ENCODE assay signal across 7 mouse cellular contexts in genomic region chr14:100457870-100458726, GRCm38 (mm10).
DNase-seq lines count a peak whose midpoint lies in the region; ATAC-seq and TF ChIP-seq lines count a peak whose summit lies in the region.

No protein-coding gene starts in this region.

- 0 out of 2 replicates have a peak overlapping the region, but pooled peaks have one; percentile 11 for H3K4me2 ChIP-seq in CH12.LX (ENCODE audit: insufficient read depth, low read depth, poor library complexity, severe bottlenecking)
- H3K4me2 ChIP-seq in hindbrain, embryonic 13.5 days, result 0 out of 2 replicates have a peak overlapping the region, but pooled peaks have one; percentile 10
- no peak overlapping the region for H3K4me2 ChIP-seq in limb, embryonic 13.5 days (replicated peaks)

- peak; percentile 61 for TF ChIP-seq RAD21 in CH12.LX (IDR thresholded peaks at IDR 0.05; ENCODE audit: low read depth, low read length)

- no peaks in the 10 kb centered on the region for H3K79me2 ChIP-seq in CH12.LX (replicated peaks; ENCODE audit: control insufficient read depth, extremely low read depth, insufficient read depth, poor library complexity, severe bottlenecking)

- H3K9me3 ChIP-seq in CH12.LX (replicated peaks; ENCODE audit: low read length) (no peaks in the 10 kb centered on the region), G1E (replicated peaks) (peaks cover 52% of the 10 kb centered on the region)
- H3K9me3 ChIP-seq in hindbrain, embryonic 13.5 days, result no peaks in the 10 kb centered on the region
- H3K9me3 ChIP-seq in limb, embryonic 13.5 days, result no peaks in the 10 kb centered on the region

- in situ Hi-C loops in CH12.LX (cut with MboI; ENCODE audit: low pct_ligation_motif_present, low pct_unique_long_range_greater_than_20kb, low sequenced_read_pairs), result loop anchor here (25.0 kb wide), 2 partner anchors 246 to 979 kb away; no protein-coding TSS in a partner anchor

- H3K9ac ChIP-seq in CH12.LX (ENCODE audit: insufficient read depth, low read depth), result no peak overlapping the region
- H3K9ac ChIP-seq in hindbrain, embryonic 13.5 days, result peak overlapping the region; percentile 53
- H3K9ac ChIP-seq in limb, embryonic 13.5 days, result no peak overlapping the region

- H3K27me3 ChIP-seq in CH12.LX (replicated peaks) (no peaks in the 10 kb centered on the region), G1E (ENCODE audit: insufficient read depth, low read length) (no peaks in the 10 kb centered on the region)
- H3K27me3 ChIP-seq in hindbrain, embryonic 13.5 days, result no peaks in the 10 kb centered on the region
- H3K27me3 ChIP-seq in limb, embryonic 13.5 days, result no peaks in the 10 kb centered on the region

- H3K36me3 ChIP-seq in CH12.LX (replicated peaks in 1 of 2; ENCODE audit: control insufficient read depth in 1 of 2, insufficient read depth in 1 of 2, low read length in 1 of 2) (no peaks in the 10 kb centered on the region), G1E (replicated peaks) (no peaks in the 10 kb centered on the region)
- no peaks in the 10 kb centered on the region for H3K36me3 ChIP-seq in hindbrain, embryonic 13.5 days
- no peaks in the 10 kb centered on the region for H3K36me3 ChIP-seq in limb, embryonic 13.5 days

- no peak overlapping the region for H3K27ac ChIP-seq in CH12.LX (ENCODE audit: insufficient read depth, low read depth)
- H3K27ac ChIP-seq in hindbrain, embryonic 13.5 days, result peak overlapping the region; percentile 91
- peak overlapping the region; percentile 82; the same call in 1 of the 2 replicates for H3K27ac ChIP-seq in limb, embryonic 13.5 days

- no peak for ATAC-seq in G1E (ENCODE audit: extremely low read depth, insufficient number of reproducible peaks, low FRiP score, poor library complexity, severe bottlenecking)
- no peak for ATAC-seq in hindbrain, embryonic 13.5 days (ENCODE audit: low FRiP score)
- ATAC-seq in limb, embryonic 13.5 days (ENCODE audit: low FRiP score, low read depth), result no peak

- TF ChIP-seq EP300 in CH12.LX (IDR thresholded peaks at IDR 0.05; ENCODE audit: low read length), result no peak

- no peak overlapping the region for H3K4me3 ChIP-seq in CH12.LX (replicated peaks in 1 of 3; ENCODE audit: low read depth in 2 of 3, low read length in 2 of 3, poor library complexity in 1 of 3)
- peak overlapping the region; percentile 4; the same call in 1 of the 2 replicates for H3K4me3 ChIP-seq in G1E (ENCODE audit: low read depth, low read length)
- no peak overlapping the region for H3K4me3 ChIP-seq in hindbrain, embryonic 13.5 days
- H3K4me3 ChIP-seq in limb, embryonic 13.5 days, result no peak overlapping the region

- TF ChIP-seq POLR2A in CH12.LX (IDR thresholded peaks at IDR 0.05; ENCODE audit: low read depth, low read length), result no peak

- no peak for DNase-seq in CH12.LX (ENCODE audit: extremely low read depth)
- DNase-seq in G1E (ENCODE audit: low spot score), result no peak
- DNase-seq in yolk sac, embryonic 10.5 days (ENCODE audit: low spot score), result peak; percentile 56
- DNase-seq in retina, embryonic 14.5 days (ENCODE audit: low spot score), result no peak
- DNase-seq in cerebellum, adult 18-20 months, result no peak

- 29% methylated on average over 7 of the region's 7 CpGs for WGBS in hindbrain, embryonic 13.5 days
- 49% methylated on average over 7 of the region's 7 CpGs for WGBS in limb, embryonic 13.5 days

- H3K4me1 ChIP-seq in CH12.LX (ENCODE audit: control insufficient read depth in 1 of 2, insufficient read depth in 2 of 2) (peaks cover 15 to 43% of the 10 kb centered on the region in 2 experiments), G1E (ENCODE audit: insufficient read depth, low read depth, low read length) (no peaks in the 10 kb centered on the region)
- peaks cover 44% of the 10 kb centered on the region for H3K4me1 ChIP-seq in hindbrain, embryonic 13.5 days (replicated peaks)
- H3K4me1 ChIP-seq in limb, embryonic 13.5 days, result peaks cover 38% of the 10 kb centered on the region

- peak in 1 of 2 experiments; percentile 61; a peak in 2 of 4 replicates for TF ChIP-seq CTCF in CH12.LX (conservative IDR thresholded peaks at IDR 0.05 in 1 of 2, IDR thresholded peaks at IDR 0.05 in 1 of 2; ENCODE audit: low read depth in 2 of 2, low read length in 2 of 2)
- no peak for TF ChIP-seq CTCF in G1E (IDR thresholded peaks at IDR 0.05; ENCODE audit: low read depth, low read length)

- dilution Hi-C loops in CH12.LX (cut with MboI; ENCODE audit: extremely low pct_ligation_motif_present, extremely low pct_unique_long_range_greater_than_20kb, low sequenced_read_pairs), result no loop called here

TF ChIP-seq in CH12.LX, 34 proteins besides CTCF, POLR2A, EP300 and RAD21:
- TF ChIP-seq TBP (conservative IDR thresholded peaks at IDR 0.05; ENCODE audit: low read depth, low read length) (no peak), TCF12 (IDR thresholded peaks at IDR 0.05; ENCODE audit: low read depth, low read length) (no peak), HCFC1 (IDR thresholded peaks at IDR 0.05; ENCODE audit: low read depth, low read length) (no peak), NRF1 (IDR thresholded peaks at IDR 0.05; ENCODE audit: low read depth, low read length) (no peak), SMC3 (IDR thresholded peaks at IDR 0.05; ENCODE audit: low read depth, low read length) (peak; percentile 55), SIN3A (IDR thresholded peaks at IDR 0.05; ENCODE audit: low read length) (no peak), JUND (conservative IDR thresholded peaks at IDR 0.05; ENCODE audit: low read depth, low read length) (no peak)
TF ChIP-seq in CH12.LX: peak in this region for 1.
